Mouse (Mus musculus): ENCODE results near the gene Skap1. TPM values are rescaled to one million over a fixed set of nuclear protein-coding genes. Genes with fewer than 3 reads are reported as not detected.
A peak's percentile ranks its signal among the peaks of the same experiment; 100 is the strongest.

The Skap1 gene
- total and polyA plus RNA-seq, 3 experiments = 0.25 to 0.98 TPM; not detected in 1

DNA sequence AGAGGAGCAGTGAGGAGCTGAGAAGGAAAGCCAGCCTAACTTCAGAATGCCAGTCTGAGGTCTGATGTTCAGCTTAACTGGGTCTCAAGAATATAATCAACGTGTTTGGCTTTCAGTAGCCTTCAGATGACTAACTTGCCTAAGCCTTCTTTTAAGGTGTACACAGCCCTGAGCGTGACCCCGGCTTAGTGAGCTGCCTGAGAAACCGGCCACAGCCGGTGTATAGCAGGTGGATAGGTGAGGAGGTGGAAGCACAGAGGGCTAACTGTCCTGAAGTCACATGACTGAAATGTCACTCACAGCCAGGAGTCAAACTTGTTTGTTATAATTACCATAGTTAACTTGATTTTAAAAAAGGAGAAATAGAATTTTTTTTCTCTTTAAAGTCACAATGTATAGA, 175.4 kb downstream of the Skap1 start:
- intact Hi-C loops (cut with DNase I) = no loop called here
- Histone ChIP-seq H3K27me3 (ENCODE audit: control insufficient read depth, insufficient read depth, low read length) (no peaks in the 10 kb centered on the region), H3K27ac (no peak overlapping the region), H3K9ac (ENCODE audit: low read depth, low read length) (no peak overlapping the region), H3K36me3 (ENCODE audit: control insufficient read depth, insufficient read depth, low read length) (no peaks in the 10 kb centered on the region), H3K79me2 (replicated peaks; ENCODE audit: control insufficient read depth, insufficient read depth, low read length) (no peaks in the 10 kb centered on the region), H3K4me1 (ENCODE audit: control insufficient read depth, insufficient read depth, low read length) (peaks cover 2% of the 10 kb centered on the region; the same call in 1 of the 2 replicates), H3K4me3 (no peak overlapping the region)
- no peak for DNase-seq
- 74% methylated on average over 5 of the region's 5 CpGs for WGBS
- TF ChIP-seq EP300 (IDR thresholded peaks at IDR 0.05; ENCODE audit: insufficient read depth, low read depth, low read length) = no peak
- no peak for TF ChIP-seq CTCF (IDR thresholded peaks at IDR 0.05)
- no peak for TF ChIP-seq POLR2A (IDR thresholded peaks at IDR 0.05; ENCODE audit: insufficient read depth, low read depth, low read length)

GRCm38 (mm10) chr11:96642173-96643140, 178.1 kb downstream of the Skap1 start:
- Histone ChIP-seq H3K27ac (no peak overlapping the region), H3K79me2 (replicated peaks; ENCODE audit: control insufficient read depth, insufficient read depth, low read length) (no peaks in the 10 kb centered on the region), H3K27me3 (ENCODE audit: control insufficient read depth, insufficient read depth, low read length) (no peaks in the 10 kb centered on the region), H3K36me3 (ENCODE audit: control insufficient read depth, insufficient read depth, low read length) (peaks cover 3% of the 10 kb centered on the region), H3K4me3 (no peak overlapping the region), H3K9ac (ENCODE audit: low read depth, low read length) (no peak overlapping the region), H3K4me1 (ENCODE audit: control insufficient read depth, insufficient read depth, low read length) (peaks cover 9% of the 10 kb centered on the region)
- 43% methylated on average over 17 of the region's 17 CpGs for WGBS
- intact Hi-C loops (cut with DNase I) = no loop called here
- no peak for TF ChIP-seq POLR2A (IDR thresholded peaks at IDR 0.05; ENCODE audit: insufficient read depth, low read depth, low read length)
- no peak for TF ChIP-seq EP300 (IDR thresholded peaks at IDR 0.05; ENCODE audit: insufficient read depth, low read depth, low read length)
- no peak for TF ChIP-seq CTCF (IDR thresholded peaks at IDR 0.05)
- peak in 1 of 2 experiments; percentile 8 for DNase-seq

DNA sequence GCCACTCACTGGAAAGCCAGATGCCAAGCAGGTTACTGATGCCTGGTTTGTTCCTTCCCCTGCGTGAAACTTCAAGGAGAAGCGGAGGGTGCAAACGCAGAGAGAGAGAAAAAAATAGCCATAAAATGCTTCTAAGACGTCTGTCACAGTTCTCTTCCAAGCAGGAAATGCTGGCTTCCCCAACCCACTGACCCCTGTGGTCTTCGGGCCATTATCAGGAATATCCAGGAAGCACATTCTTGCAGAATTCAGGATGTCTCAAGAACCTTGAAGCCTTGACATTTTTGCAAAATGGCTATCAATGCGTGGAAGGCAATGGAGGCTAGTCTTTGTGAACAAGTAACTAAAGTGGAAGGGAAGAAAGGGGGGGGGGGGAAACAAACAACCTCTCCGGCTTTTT, 180.6 kb downstream of the Skap1 start:
- Histone ChIP-seq H3K4me1 (ENCODE audit: control insufficient read depth, insufficient read depth, low read length) (peaks cover 9% of the 10 kb centered on the region), H3K79me2 (replicated peaks; ENCODE audit: control insufficient read depth, insufficient read depth, low read length) (no peaks in the 10 kb centered on the region), H3K27ac (no peak overlapping the region; the same call in 1 of the 2 replicates), H3K36me3 (ENCODE audit: control insufficient read depth, insufficient read depth, low read length) (peaks cover 3% of the 10 kb centered on the region), H3K27me3 (ENCODE audit: control insufficient read depth, insufficient read depth, low read length) (no peaks in the 10 kb centered on the region), H3K4me3 (no peak overlapping the region), H3K9ac (ENCODE audit: low read depth, low read length) (no peak overlapping the region)
- TF ChIP-seq POLR2A (IDR thresholded peaks at IDR 0.05; ENCODE audit: insufficient read depth, low read depth, low read length) (no peak), CTCF (IDR thresholded peaks at IDR 0.05) (no peak), EP300 (IDR thresholded peaks at IDR 0.05; ENCODE audit: insufficient read depth, low read depth, low read length) (no peak)
- intact Hi-C loops (cut with DNase I) = no loop called here
- 36% methylated on average over 7 of the region's 7 CpGs for WGBS
- no peak for DNase-seq

DNA sequence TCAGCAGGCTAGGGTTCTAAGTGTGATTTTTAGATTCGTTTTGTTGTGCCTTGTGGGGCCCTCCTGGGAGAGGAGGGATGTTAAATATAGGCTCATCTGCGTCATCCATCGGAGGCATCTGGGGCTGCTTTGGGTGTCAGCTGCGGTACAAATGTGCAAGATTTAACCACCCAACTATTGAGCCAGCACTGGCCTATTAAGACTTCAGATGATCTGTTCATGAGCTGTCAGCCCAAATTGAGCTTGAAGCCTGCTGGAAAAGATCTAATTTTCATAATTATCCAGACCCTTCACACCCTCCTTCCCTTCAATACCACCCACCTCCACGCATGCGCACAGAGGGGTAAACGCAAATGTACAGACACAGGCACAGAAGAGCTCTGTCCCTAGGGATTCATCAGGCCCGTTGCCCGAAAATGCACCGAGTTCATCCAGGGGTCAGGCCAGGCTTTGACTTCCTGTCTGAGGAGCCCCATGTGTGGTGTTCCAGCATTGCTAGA, 181.2 kb downstream of the Skap1 start:
- Histone ChIP-seq H3K27ac (peak overlapping the region; percentile 47), H3K9ac (ENCODE audit: low read depth, low read length) (no peak overlapping the region), H3K36me3 (ENCODE audit: control insufficient read depth, insufficient read depth, low read length) (peaks cover 3% of the 10 kb centered on the region), H3K27me3 (ENCODE audit: control insufficient read depth, insufficient read depth, low read length) (no peaks in the 10 kb centered on the region), H3K4me3 (no peak overlapping the region), H3K4me1 (ENCODE audit: control insufficient read depth, insufficient read depth, low read length) (peaks cover 9% of the 10 kb centered on the region), H3K79me2 (replicated peaks; ENCODE audit: control insufficient read depth, insufficient read depth, low read length) (no peaks in the 10 kb centered on the region)
- TF ChIP-seq CTCF (IDR thresholded peaks at IDR 0.05) = no peak
- 0 out of 2 replicates have a peak, but pooled peaks have one; percentile 12 for TF ChIP-seq EP300 (IDR thresholded peaks at IDR 0.05; ENCODE audit: insufficient read depth, low read depth, low read length)
- no peak for TF ChIP-seq POLR2A (IDR thresholded peaks at IDR 0.05; ENCODE audit: insufficient read depth, low read depth, low read length)
- 20% methylated on average over 10 of the region's 10 CpGs for WGBS
- peak; percentile 74 to 79 for DNase-seq
- intact Hi-C loops (cut with DNase I) = no loop called here

GRCm38 (mm10) chr11:96651848-96652247, 187.5 kb downstream of the Skap1 start:
- Histone ChIP-seq H3K27ac (no peak overlapping the region), H3K4me1 (ENCODE audit: control insufficient read depth, insufficient read depth, low read length) (no peaks in the 10 kb centered on the region), H3K27me3 (ENCODE audit: control insufficient read depth, insufficient read depth, low read length) (no peaks in the 10 kb centered on the region; the same call in 1 of the 2 replicates), H3K79me2 (replicated peaks; ENCODE audit: control insufficient read depth, insufficient read depth, low read length) (no peaks in the 10 kb centered on the region), H3K9ac (ENCODE audit: low read depth, low read length) (no peak overlapping the region), H3K36me3 (ENCODE audit: control insufficient read depth, insufficient read depth, low read length) (no peaks in the 10 kb centered on the region), H3K4me3 (no peak overlapping the region)
- DNase-seq = no peak
- WGBS = 71% methylated on average over 9 of the region's 9 CpGs
- TF ChIP-seq EP300 (IDR thresholded peaks at IDR 0.05; ENCODE audit: insufficient read depth, low read depth, low read length) (no peak), CTCF (IDR thresholded peaks at IDR 0.05) (no peak), POLR2A (IDR thresholded peaks at IDR 0.05; ENCODE audit: insufficient read depth, low read depth, low read length) (no peak)
- intact Hi-C loops (cut with DNase I) = no loop called here

DNA sequence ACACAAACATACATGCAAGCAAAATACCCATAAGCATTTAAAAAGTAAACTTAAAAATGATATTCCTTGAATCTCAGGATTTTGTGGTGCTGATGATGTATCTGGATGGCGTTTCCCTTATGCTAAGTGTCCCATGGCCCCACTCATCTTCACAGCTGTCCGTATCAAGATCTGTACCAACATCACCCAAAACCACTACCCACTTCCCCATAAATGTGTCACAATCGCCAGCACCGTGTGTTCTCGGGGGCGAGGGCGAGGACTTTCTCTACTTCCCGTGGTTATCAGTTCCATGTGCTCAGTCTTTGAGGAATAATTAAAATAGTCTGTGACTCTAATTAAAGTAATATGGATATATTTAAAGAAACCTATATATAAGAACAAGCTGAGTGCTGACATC, 189.5 kb downstream of the Skap1 start:
- H3K36me3 ChIP-seq (ENCODE audit: control insufficient read depth, insufficient read depth, low read length) = no peaks in the 10 kb centered on the region
- no peaks in the 10 kb centered on the region; the same call in 1 of the 2 replicates for H3K27me3 ChIP-seq (ENCODE audit: control insufficient read depth, insufficient read depth, low read length)
- H3K9ac ChIP-seq (ENCODE audit: low read depth, low read length) = no peak overlapping the region
- TF ChIP-seq CTCF (IDR thresholded peaks at IDR 0.05) (no peak), POLR2A (IDR thresholded peaks at IDR 0.05; ENCODE audit: insufficient read depth, low read depth, low read length) (no peak), EP300 (IDR thresholded peaks at IDR 0.05; ENCODE audit: insufficient read depth, low read depth, low read length) (no peak)
- H3K4me3 ChIP-seq = no peak overlapping the region
- WGBS = 74% methylated on average over 8 of the region's 8 CpGs
- no peaks in the 10 kb centered on the region for H3K4me1 ChIP-seq (ENCODE audit: control insufficient read depth, insufficient read depth, low read length)
- intact Hi-C loops (cut with DNase I) = no loop called here
- no peak overlapping the region for H3K27ac ChIP-seq
- H3K79me2 ChIP-seq (replicated peaks; ENCODE audit: control insufficient read depth, insufficient read depth, low read length) = no peaks in the 10 kb centered on the region
- DNase-seq = no peak
